Comparison of ENCODE assay signal across 7 mouse cellular contexts in the genomic region with DNA sequence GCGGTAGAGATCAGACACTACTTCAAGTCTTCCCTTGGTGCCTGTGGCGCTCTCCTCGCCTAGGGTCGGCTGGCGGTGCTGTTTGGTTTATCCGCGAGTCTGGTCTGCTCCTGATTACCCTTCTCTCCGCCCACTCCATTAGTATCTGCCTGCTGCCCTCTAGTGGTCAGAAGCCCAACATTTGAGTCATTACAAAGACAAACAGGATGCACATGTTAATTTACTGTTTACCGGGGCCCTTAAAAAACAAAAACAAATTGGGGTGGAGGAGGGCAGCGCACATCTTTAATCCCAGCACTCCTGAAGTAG. TPM values are rescaled to one million over a fixed set of nuclear protein-coding genes. Genes with fewer than 3 reads are reported as not detected.
DNase-seq lines count a peak whose midpoint lies in the region; ATAC-seq and TF ChIP-seq lines count a peak whose summit lies in the region.

No protein-coding gene starts in this region.

- intact Hi-C loops in gastrocnemius, adult 2 months (cut with DNase I): loop anchor here (1.0 to 2.0 kb wide), 2 partner anchors 87 to 110 kb away; no protein-coding TSS in a partner anchor
- intact Hi-C loops in left cerebral cortex, adult 2 months (cut with DNase I): loop anchor here (1.0 to 2.0 kb wide), 2 partner anchors 87 to 110 kb away; no protein-coding TSS in a partner anchor

- DNase-seq in adipocyte (ENCODE audit: low spot score): peak; percentile 92
- DNase-seq in cerebellum, postnatal 4 days (ENCODE audit: low spot score in 2 of 2): peak; percentile 69 to 87
- DNase-seq in gastrocnemius, adult 2 months: peak; percentile 81
- peak; percentile 93 for DNase-seq in hindbrain, postnatal 0 days (ENCODE audit: low spot score)
- DNase-seq in left cerebral cortex, adult 2 months (ENCODE audit: extremely low spot score in 1 of 2, low spot score in 2 of 2): peak; percentile 63 to 76
- peak; percentile 36 for DNase-seq in right cerebral cortex, postnatal 25 days

- peak overlapping the region; percentile 41 for H3K4me2 ChIP-seq in hindbrain, postnatal 0 days (ENCODE audit: low read depth, low read length)

- no peaks in the 10 kb centered on the region for H3K27me3 ChIP-seq in hindbrain, postnatal 0 days (ENCODE audit: insufficient read depth, low read length)
- peaks cover 57% of the 10 kb centered on the region for H3K27me3 ChIP-seq in megakaryocyte, embryonic 14.5 days (replicated peaks)

- ATAC-seq in hindbrain, postnatal 0 days: peak; percentile 92

- peak; percentile 84 for TF ChIP-seq CTCF in gastrocnemius, adult 2 months (IDR thresholded peaks at IDR 0.05)
- peak; percentile 88 for TF ChIP-seq CTCF in hindbrain, postnatal 0 days (IDR thresholded peaks at IDR 0.05; ENCODE audit: low read depth)
- peak; percentile 73 for TF ChIP-seq CTCF in left cerebral cortex, adult 2 months (IDR thresholded peaks at IDR 0.05)

- peaks cover 14% of the 10 kb centered on the region; the same call in 1 of the 2 replicates for H3K36me3 ChIP-seq in hindbrain, postnatal 0 days (ENCODE audit: insufficient read depth, low read length)
- H3K36me3 ChIP-seq in megakaryocyte, embryonic 14.5 days (replicated peaks; ENCODE audit: low read length): peaks cover 21% of the 10 kb centered on the region

- 0 out of 2 replicates have a peak overlapping the region, but pooled peaks have one; percentile 28 for H3K9ac ChIP-seq in hindbrain, postnatal 0 days (replicated peaks; ENCODE audit: low read length)

- no peaks in the 10 kb centered on the region for H3K9me3 ChIP-seq in hindbrain, postnatal 0 days (ENCODE audit: low read length)
- no peaks in the 10 kb centered on the region for H3K9me3 ChIP-seq in megakaryocyte, embryonic 14.5 days

- WGBS in hindbrain, postnatal 0 days: under 1% methylated on average over 10 of the region's 10 CpGs

- H3K4me1 ChIP-seq in hindbrain, postnatal 0 days (ENCODE audit: insufficient read depth, low read length): peaks cover 8% of the 10 kb centered on the region; the same call in 1 of the 2 replicates
- H3K4me1 ChIP-seq in megakaryocyte, embryonic 14.5 days: peaks cover 6% of the 10 kb centered on the region

- H3K4me3 ChIP-seq in gastrocnemius, adult 2 months: peak overlapping the region; percentile 57
- 0 out of 2 replicates have a peak overlapping the region, but pooled peaks have one; percentile 13 for H3K4me3 ChIP-seq in hindbrain, postnatal 0 days (ENCODE audit: low read length)
- no peak overlapping the region; the same call in 1 of the 2 replicates for H3K4me3 ChIP-seq in left cerebral cortex, adult 2 months
- H3K4me3 ChIP-seq in megakaryocyte, embryonic 14.5 days (replicated peaks): peak overlapping the region; percentile 85

- H3K27ac ChIP-seq in gastrocnemius, adult 2 months: peak overlapping the region; percentile 63
- peak overlapping the region; percentile 51; the same call in 1 of the 2 replicates for H3K27ac ChIP-seq in hindbrain, postnatal 0 days
- no peak overlapping the region for H3K27ac ChIP-seq in left cerebral cortex, adult 2 months

RNA-seq across cellular contexts. Expression of a gene that starts 0.7 kb away (rescaled TPM):
- under 1 TPM; 0.22 to 0.28 TPM for total RNA-seq in gastrocnemius, adult 2 months (2021)
- total RNA-seq in hindbrain, postnatal 0 days (2014; rRNA removed): 0.10 TPM in 1 of 2 replicates, not detected in the other
- polyA plus RNA-seq in hindbrain, postnatal 0 days (2015; fragmentation: Nextera tagmentation; extraction: Ambion mirVana): 0.42 and 0.54 TPM in 2 replicates
- not detected for total RNA-seq in left cerebral cortex, adult 2 months (2021)
- not detected in 2 replicates for polyA plus RNA-seq in megakaryocyte, embryonic 14.5 days (2012; ENCODE audit: insufficient read depth, low replicate concordance)

RNA-seq across cellular contexts. Expression of a gene that starts 24.8 kb away (rescaled TPM):
- total RNA-seq in gastrocnemius, adult 2 months (2021): 10 to 100 TPM; 11.9 to 15.8 TPM
- 61.4 and 97.9 TPM in 2 replicates for total RNA-seq in hindbrain, postnatal 0 days (2014; rRNA removed)
- 50.5 and 53.8 TPM in 2 replicates for polyA plus RNA-seq in hindbrain, postnatal 0 days (2015; fragmentation: Nextera tagmentation; extraction: Ambion mirVana)
- 10 to 100 TPM; 57.1 to 58.0 TPM for total RNA-seq in left cerebral cortex, adult 2 months (2021)
- 15.5 and 18.7 TPM in 2 replicates for polyA plus RNA-seq in megakaryocyte, embryonic 14.5 days (2012; ENCODE audit: insufficient read depth, low replicate concordance)

RNA-seq across cellular contexts. Expression of a gene that starts 54.5 kb away (rescaled TPM):
- total RNA-seq in gastrocnemius, adult 2 months (2021): 100 to 1,000 TPM; 282 to 343 TPM
- total RNA-seq in hindbrain, postnatal 0 days (2014; rRNA removed): 13.5 and 45.2 TPM in 2 replicates
- 201 and 205 TPM in 2 replicates for polyA plus RNA-seq in hindbrain, postnatal 0 days (2015; fragmentation: Nextera tagmentation; extraction: Ambion mirVana)
- 100 to 1,000 TPM; 158 to 181 TPM for total RNA-seq in left cerebral cortex, adult 2 months (2021)
- polyA plus RNA-seq in megakaryocyte, embryonic 14.5 days (2012; ENCODE audit: insufficient read depth, low replicate concordance): 2.2 and 5.0 TPM in 2 replicates

Comparison
In these comparisons a context has a peak if more than half of its experiments do, and no peak if none do; other contexts are left out.
1. DNase-seq: peak in every context shown above with its lines; median percentile 93 in hindbrain, postnatal 0 days; 92 in adipocyte; 81 in gastrocnemius, adult 2 months; 78 in cerebellum, postnatal 4 days; 70 in left cerebral cortex, adult 2 months; 36 in right cerebral cortex, postnatal 25 days.